Mouse (Mus musculus) gastrocnemius, postnatal 36 days (tissue): Measurements from ENCODE around the gene Kcnj8. TPM values are rescaled to one million over a fixed set of nuclear protein-coding genes. Genes with fewer than 3 reads are reported as not detected.

Source experiments
- DNase-seq, 2 experiments: peaks; one replicate each; pipeline ENCODE4 v3.0.0; 2022
- intact Hi-C: fragments of 180-260 bp; cut with DNase I; formaldehyde crosslinking; loops from one replicate; pipeline ENCODE4 v1.15.1; 2025
- total RNA-seq, 2 experiments: library from RNA; stranded (reverse); gene quantifications; 2 replicates each; pipeline ENCODE4 v1.2.3; 2021

Gene Kcnj8
- total RNA-seq, 2 experiments from 2014 or later, result 6.4 to 10.8 TPM

DNA sequence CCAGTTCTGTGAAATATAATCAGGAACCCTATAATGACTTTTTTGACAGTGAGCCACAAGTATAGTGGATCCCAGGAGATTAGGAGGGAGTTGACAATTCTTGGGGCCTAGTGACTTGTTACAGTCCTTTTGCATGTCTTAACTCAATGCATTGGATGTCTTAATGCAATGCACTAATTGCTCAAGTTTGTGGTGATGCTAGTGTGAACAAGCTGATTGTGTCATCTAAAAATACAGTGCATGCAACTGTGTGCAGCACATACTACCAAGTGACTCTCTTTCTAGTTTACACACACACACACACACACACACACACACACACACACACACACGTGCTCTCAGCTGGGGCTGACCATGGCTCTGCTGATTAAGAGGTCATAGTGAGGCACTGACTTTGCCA is 15.4 kb downstream of the Kcnj8 start:
- intact Hi-C loops, result no loop called here
- DNase-seq, result no peak

DNA sequence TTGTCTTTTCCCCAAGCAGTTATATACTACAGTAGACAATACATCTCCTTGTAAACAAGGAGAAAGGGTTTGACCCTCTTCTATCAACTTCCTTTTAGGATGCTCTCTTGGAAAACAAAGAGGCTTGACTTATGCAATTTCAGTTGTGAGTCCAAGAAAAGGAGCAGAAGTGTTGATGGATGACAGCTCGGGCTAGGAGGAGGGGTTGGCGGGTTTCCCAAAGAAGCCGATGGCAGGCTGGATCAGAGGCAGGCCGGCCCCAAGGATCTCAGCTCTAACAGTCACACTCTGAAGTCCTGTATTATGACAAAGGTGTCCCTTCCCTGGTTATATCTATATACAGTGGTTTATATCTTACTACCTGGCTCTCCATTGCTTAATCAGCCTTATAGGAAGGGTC is 19.9 kb downstream of the Kcnj8 start:
- DNase-seq, result no peak

GRCm38 (mm10) chr6:142550871-142551270 is 20.5 kb downstream of the Kcnj8 start:
- intact Hi-C loops, result no loop called here
- no peak for DNase-seq

More for the DNA sequence above, 19.9 kb downstream of the Kcnj8 start:
- intact Hi-C loops, result no loop called here

GRCm38 (mm10) chr6:142548377-142548776 is 23.0 kb downstream of the Kcnj8 start:
- intact Hi-C loops, result no loop called here

DNA sequence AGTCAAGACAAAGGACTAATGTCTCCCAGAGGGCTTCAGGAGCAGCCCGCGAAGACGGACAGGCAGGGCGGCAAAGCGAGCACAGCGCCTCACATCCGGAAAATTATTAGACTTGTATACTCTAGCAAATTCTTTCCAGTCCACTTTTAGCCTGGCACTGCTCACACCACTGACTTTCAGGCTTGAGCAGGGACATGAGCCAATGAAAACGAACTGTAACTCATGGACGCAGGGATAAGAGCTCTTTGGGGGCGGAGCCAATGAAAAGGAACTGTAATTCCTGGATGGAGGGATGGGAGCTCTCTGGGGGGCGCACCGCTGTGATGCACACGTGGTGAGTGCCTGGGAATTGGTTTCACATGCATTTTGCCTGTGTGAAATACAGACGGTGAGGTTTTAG is 26.3 kb downstream of the Kcnj8 start:
- intact Hi-C loops, result no loop called here
- DNase-seq, result no peak

More at GRCm38 (mm10) chr6:142548377-142548776, 23.0 kb downstream of the Kcnj8 start:
- no peak for DNase-seq

- intact Hi-C loops, result no loop called here
Observed at GRCm38 (mm10) chr6:142543648-142544047, 27.8 kb downstream of the Kcnj8 start.

DNA sequence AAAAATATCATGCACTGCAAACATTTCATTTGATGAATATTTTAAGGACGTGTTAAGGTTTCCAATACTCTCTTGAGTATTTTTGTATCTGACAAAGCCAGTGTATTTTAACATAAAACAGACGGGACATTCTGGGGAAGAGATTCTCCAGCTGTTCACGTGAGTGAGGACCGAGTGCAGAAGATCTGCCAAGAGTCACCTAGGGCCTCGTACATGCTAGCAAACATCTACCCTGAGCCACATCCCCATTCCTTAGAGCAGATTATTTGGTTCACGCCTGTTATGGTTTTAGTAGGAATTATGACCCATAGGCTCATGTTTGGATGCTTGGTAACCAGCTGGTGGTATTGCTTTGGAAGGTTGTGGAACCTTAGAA is 28.6 kb downstream of the Kcnj8 start:
- intact Hi-C loops, result no loop called here
- no peak for DNase-seq

More at GRCm38 (mm10) chr6:142543648-142544047, 27.8 kb downstream of the Kcnj8 start:
- no peak for DNase-seq

DNA sequence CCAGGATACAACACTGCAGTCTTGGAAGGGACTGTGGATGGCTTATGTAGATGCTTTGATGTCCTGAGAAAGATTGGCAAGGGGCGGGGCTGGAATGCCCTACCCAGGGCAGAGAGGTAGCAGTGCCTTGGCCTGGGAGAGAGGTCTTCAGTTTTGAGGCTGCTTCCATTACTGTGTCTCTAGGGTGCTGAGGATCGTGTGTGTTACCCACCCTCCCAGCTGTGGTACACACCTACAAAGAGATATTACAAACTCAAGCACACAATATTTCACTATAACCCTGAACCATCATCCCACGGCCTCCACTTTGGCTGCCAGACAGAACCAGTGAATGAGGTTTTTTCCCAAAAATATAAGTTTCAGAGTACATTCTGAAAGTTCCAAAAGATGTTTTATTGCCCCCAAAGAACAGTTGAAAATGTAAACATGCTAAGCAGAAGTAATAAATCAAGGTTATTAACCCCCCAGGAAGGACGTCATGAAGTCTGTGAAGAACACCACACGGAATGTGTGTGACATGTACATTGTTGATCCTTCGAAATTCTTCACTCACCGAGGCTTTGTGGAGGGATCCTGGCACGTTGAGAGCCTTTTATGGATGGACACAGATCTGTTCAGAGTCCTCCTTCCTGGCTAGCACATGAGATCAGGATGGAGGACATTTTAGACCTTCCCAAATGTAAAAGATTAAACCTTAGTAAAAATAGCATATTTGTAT is 29.2 kb downstream of the Kcnj8 start:
- DNase-seq, result no peak
- intact Hi-C loops, result no loop called here

- intact Hi-C loops, result no loop called here
- no peak for DNase-seq
Observed at GRCm38 (mm10) chr6:142540561-142541160, 30.8 kb downstream of the Kcnj8 start.

DNA sequence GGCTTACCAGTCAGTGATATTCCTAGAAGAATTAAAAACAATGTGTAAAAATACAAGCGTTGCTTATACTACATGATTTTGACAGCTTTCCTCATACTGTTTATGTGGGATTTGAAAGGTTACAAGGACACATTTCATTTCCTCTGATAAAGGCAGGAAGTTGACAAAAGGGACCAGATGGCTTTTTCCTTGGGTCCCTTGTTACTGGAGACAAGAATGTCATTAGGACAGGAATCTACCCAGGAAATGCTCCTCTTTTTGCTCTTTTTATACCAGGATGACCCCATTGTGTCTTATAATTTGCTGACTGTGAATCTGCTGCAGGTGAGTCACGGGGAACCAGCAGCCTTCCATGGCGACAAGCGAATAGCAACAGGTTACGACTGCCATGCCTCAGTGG is 31.3 kb downstream of the Kcnj8 start:
- no peak for DNase-seq
- intact Hi-C loops, result no loop called here

DNA sequence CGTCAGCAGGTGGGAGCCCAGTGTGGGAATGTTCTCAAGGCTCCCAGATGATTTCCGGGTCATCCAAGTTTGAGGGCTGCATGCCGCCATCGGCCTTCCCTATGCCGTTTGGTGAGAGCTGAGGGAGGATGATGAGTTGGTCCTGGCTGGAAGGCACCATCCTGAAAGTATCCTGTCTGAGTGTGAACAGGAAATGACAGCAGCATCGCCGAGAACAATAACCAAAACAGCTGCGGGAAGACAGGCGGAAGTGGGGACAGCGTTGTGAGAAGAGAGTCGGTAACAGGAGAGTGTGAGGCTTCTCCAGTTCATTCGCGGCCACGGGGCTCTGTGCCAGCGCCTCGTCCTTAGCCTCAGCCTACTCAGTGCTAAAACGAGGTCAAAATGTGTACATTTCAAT is 32.9 kb downstream of the Kcnj8 start:
- DNase-seq, result peak in 1 of 2 experiments; percentile 20
- intact Hi-C loops, result no loop called here

- intact Hi-C loops, result no loop called here
- DNase-seq, result no peak
Observed at GRCm38 (mm10) chr6:142533412-142533811, 38.0 kb downstream of the Kcnj8 start.

GRCm38 (mm10) chr6:142532686-142533085 is 38.7 kb downstream of the Kcnj8 start:
- DNase-seq, result no peak
- intact Hi-C loops, result no loop called here

DNA sequence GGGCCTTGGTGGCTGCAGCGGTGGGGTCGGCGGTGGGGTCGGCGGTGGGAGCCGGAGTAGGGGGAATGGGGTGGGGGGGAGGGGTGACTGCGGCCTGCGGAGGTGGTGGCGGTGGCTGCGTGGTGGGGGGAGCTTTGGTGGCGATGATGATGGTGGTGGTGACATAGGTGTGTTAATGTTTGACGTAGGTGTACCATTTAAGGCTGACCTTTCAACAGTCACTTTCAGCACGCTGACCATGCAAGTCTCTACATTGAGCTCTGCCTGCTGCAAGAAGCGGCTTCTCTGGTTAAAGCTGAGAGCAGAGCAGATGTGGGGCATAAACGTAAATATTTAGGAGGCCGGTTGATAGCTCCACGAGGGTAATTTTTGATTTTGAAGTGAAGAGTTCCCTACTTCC is 39.3 kb downstream of the Kcnj8 start:
- intact Hi-C loops, result no loop called here

GRCm38 (mm10) chr6:142530378-142530777 is 41.0 kb downstream of the Kcnj8 start:
- intact Hi-C loops, result no loop called here

More for the DNA sequence above, 39.3 kb downstream of the Kcnj8 start:
- no peak for DNase-seq

GRCm38 (mm10) chr6:142529680-142530079 is 41.7 kb downstream of the Kcnj8 start:
- intact Hi-C loops, result no loop called here
- DNase-seq, result no peak

More at GRCm38 (mm10) chr6:142530378-142530777, 41.0 kb downstream of the Kcnj8 start:
- no peak for DNase-seq

GRCm38 (mm10) chr6:142527931-142528562 is 43.4 kb downstream of the Kcnj8 start:
- no peak for DNase-seq
- intact Hi-C loops, result no loop called here

- intact Hi-C loops, result loop anchor here (1.0 to 5.0 kb wide), 2 partner anchors 137 to 211 kb away; partner anchors contain the start of genes Golt1b and Recql
Observed at GRCm38 (mm10) chr6:142524635-142525308, 46.6 kb downstream of the Kcnj8 start.

DNA sequence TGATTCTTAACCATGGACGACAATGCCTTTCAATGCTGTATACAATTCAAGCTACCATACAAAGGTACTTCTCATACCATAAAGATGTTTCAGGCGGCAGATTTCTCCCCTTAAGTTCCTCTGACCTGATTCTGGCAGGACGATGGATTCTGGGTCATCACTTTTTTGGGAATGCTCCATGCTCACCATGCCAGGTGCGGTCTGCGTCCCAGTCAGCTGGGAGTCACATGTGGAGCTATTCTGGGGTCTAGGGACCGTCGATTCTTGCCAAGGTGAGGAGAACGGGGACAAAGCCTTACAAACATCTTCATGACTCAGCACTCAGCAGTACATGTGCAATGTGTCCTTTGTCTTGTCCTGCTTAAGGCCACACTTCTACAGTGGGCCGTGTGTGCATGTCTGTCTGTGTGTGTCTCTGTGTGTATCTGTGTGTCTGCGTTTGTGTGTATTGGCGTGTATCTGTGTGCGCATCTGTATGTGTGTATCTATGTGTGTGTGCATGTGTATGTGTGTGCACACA is 49.8 kb downstream of the Kcnj8 start:
- no peak for DNase-seq
- intact Hi-C loops, result loop anchor here (5.0 kb wide), 1 partner anchor 134 kb away; the partner anchor contains the start of genes Golt1b and Recql

More at GRCm38 (mm10) chr6:142524635-142525308, 46.6 kb downstream of the Kcnj8 start:
- DNase-seq, result peak; percentile 31 to 45

- DNase-seq, result no peak
- intact Hi-C loops, result loop anchor here (5.0 kb wide), 1 partner anchor 42 kb away; no protein-coding TSS in a partner anchor
Observed at GRCm38 (mm10) chr6:142519110-142519509, 52.3 kb downstream of the Kcnj8 start.
